Mouse (Mus musculus) midbrain, postnatal 0 days (tissue): ENCODE results near the gene Olfr342. TPM values are rescaled to one million over a fixed set of nuclear protein-coding genes. Genes with fewer than 3 reads are reported as not detected.

Experiments
- ATAC-seq: fragments of 200-750 bp; cut with Nextera tagmentation; 2 replicates; pipeline ENCODE4 v1.8.0; 2017; ENCODE audit warnings: moderate number of reproducible peaks, mild to moderate bottlenecking, moderate TSS enrichment, moderate library complexity; ENCODE audit not compliant: low FRiP score
- DNase-seq: peaks from one replicate; pipeline ENCODE4 v3.0.0-alpha.2; 2015; ENCODE audit warnings: low spot score
- H3K27ac ChIP-seq: fragments of 300-500 bp; sonication (generic); 2 replicates; pipeline ENCODE4 v1.5.1; 2014; ENCODE audit warnings: low read depth, mild to moderate bottlenecking, low read length, mixed read lengths
- H3K27me3 ChIP-seq: fragments of 300-500 bp; sonication (generic); 2 replicates; pipeline ENCODE4 v1.6.1; 2014; ENCODE audit warnings: low read length, control low read depth, mixed read lengths; ENCODE audit not compliant: insufficient read depth
- H3K36me3 ChIP-seq: fragments of 300-500 bp; sonication (generic); 2 replicates; pipeline ENCODE4 v1.6.1; 2014; ENCODE audit warnings: low read length, control low read depth, mixed read lengths; ENCODE audit not compliant: insufficient read depth
- H3K4me1 ChIP-seq: fragments of 300-500 bp; sonication (generic); 2 replicates; pipeline ENCODE4 v1.6.1; 2014; ENCODE audit warnings: mild to moderate bottlenecking, control low read depth, antibody characterized with exemption, low read length, mixed read lengths; ENCODE audit not compliant: insufficient read depth
- H3K4me2 ChIP-seq: fragments of 300-500 bp; sonication (generic); 2 replicates; pipeline ENCODE4 v1.6.1; 2014; ENCODE audit warnings: low read depth, mild to moderate bottlenecking, low read length, mixed read lengths; ENCODE audit not compliant: poor library complexity, severe bottlenecking
- H3K4me3 ChIP-seq: fragments of 300-500 bp; sonication (generic); 2 replicates; pipeline ENCODE4 v1.5.1; 2014; ENCODE audit warnings: low read depth, mild to moderate bottlenecking, low read length, moderate library complexity
- H3K9ac ChIP-seq: fragments of 300-500 bp; sonication (generic); replicated peaks from 2 replicates; pipeline ENCODE4 v1.6.1; 2014; ENCODE audit warnings: mild to moderate bottlenecking, low read length, moderate library complexity, mixed read lengths; ENCODE audit not compliant: poor library complexity, severe bottlenecking
- H3K9me3 ChIP-seq: fragments of 300-500 bp; sonication (generic); 2 replicates; pipeline ENCODE4 v1.6.1; 2016; ENCODE audit warnings: low read length, control low read depth
- CTCF ChIP-seq: IDR thresholded peaks from 2 replicates; pipeline ENCODE4 v1.5.1; 2016; ENCODE audit warnings: antibody characterized with exemption, mild to moderate bottlenecking
- whole genome bisulfite sequencing: fragments of 180-500 bp; shearing (Covaris S2); extraction: QIAGEN DNeasy Blood & Tissue Kit; methylation state at CpG from one replicate; pipeline ENCODE4 v1.1.7; 2014; 5-methylcytosine and 5-hydroxymethylcytosine counted together
- polyA plus RNA-seq: library from polyadenylated mRNA; unstranded; fragments of >200 nt; fragmentation: Nextera tagmentation; extraction: Ambion mirVana; gene quantifications from 2 replicates; pipeline ENCODE4 v1.2.1, GENCODE M21; 2015
- total RNA-seq: library from RNA; depleted of rRNA; stranded (reverse); fragments of >200 nt; gene quantifications from 2 replicates; pipeline ENCODE4 v1.2.3, GENCODE M21; 2014; rRNA removed

Olfr342 gene
- total RNA-seq (not detected in 2 replicates), polyA plus RNA-seq (not detected in 2 replicates)

- H3K4me1 ChIP-seq, result no peaks in the 10 kb centered on the region
- H3K4me2 ChIP-seq, result no peak within 1 kb of the TSS
- H3K27me3 ChIP-seq, result no peaks in the 10 kb centered on the region
- TF ChIP-seq CTCF, result no peak
- no peak within 1 kb of the TSS for H3K9ac ChIP-seq
- H3K4me3 ChIP-seq, result no peak within 1 kb of the TSS
- DNase-seq (no peak), ATAC-seq (no peak)
- H3K27ac ChIP-seq, result no peak within 1 kb of the TSS
- H3K36me3 ChIP-seq, result no peaks in the 10 kb centered on the region
- 67% methylated on average over 3 of the region's 3 CpGs for WGBS
- peaks cover 6% of the 10 kb centered on the region; the same call in 1 of the 2 replicates for H3K9me3 ChIP-seq
Measured at GRCm38 (mm10) chr2:36524698-36525097, at the start of gene Olfr342. TSS of gene Olfr342 (plus strand) at chr2:36524998.

GRCm38 (mm10) chr2:36482368-36482767, 42.4 kb upstream of the Olfr342 start, which contains the start of gene Olfr341:
TSS of gene Olfr341 (minus strand) at chr2:36482468.
- H3K4me2 ChIP-seq, result no peak within 1 kb of the TSS
- H3K27ac ChIP-seq, result no peak within 1 kb of the TSS
- H3K9me3 ChIP-seq, result 0 out of 2 replicates have a peak, but pooled peaks cover 7% of the 10 kb centered on the region
- DNase-seq (no peak), ATAC-seq (no peak)
- no peaks in the 10 kb centered on the region for H3K27me3 ChIP-seq
- H3K4me1 ChIP-seq, result no peaks in the 10 kb centered on the region
- H3K4me3 ChIP-seq, result no peak within 1 kb of the TSS
- no peaks in the 10 kb centered on the region for H3K36me3 ChIP-seq
- no peak within 1 kb of the TSS for H3K9ac ChIP-seq
- no peak for TF ChIP-seq CTCF

GRCm38 (mm10) chr2:36565156-36565555, 40.4 kb downstream of the Olfr342 start:
- TF ChIP-seq CTCF, result no peak
- H3K9me3 ChIP-seq, result peaks cover 4% of the 10 kb centered on the region; the same call in 1 of the 2 replicates
- no peak for ATAC-seq

GRCm38 (mm10) chr2:36566362-36566761, 41.6 kb downstream of the Olfr342 start, which contains the start of gene Olfr344:
TSS of gene Olfr344 (plus strand) at chr2:36566662.
- DNase-seq, result no peak
- 71% methylated on average over 1 of the region's 1 CpGs for WGBS
- no peak within 1 kb of the TSS for H3K4me2 ChIP-seq
- H3K27ac ChIP-seq, result no peak within 1 kb of the TSS
- H3K9ac ChIP-seq, result no peak within 1 kb of the TSS
- H3K9me3 ChIP-seq, result peaks cover 4% of the 10 kb centered on the region; the same call in 1 of the 2 replicates
- no peak for ATAC-seq
- no peak for TF ChIP-seq CTCF
- no peaks in the 10 kb centered on the region for H3K27me3 ChIP-seq
- no peak within 1 kb of the TSS for H3K4me3 ChIP-seq
- no peaks in the 10 kb centered on the region for H3K36me3 ChIP-seq
- H3K4me1 ChIP-seq, result no peaks in the 10 kb centered on the region

More at GRCm38 (mm10) chr2:36565156-36565555, 40.4 kb downstream of the Olfr342 start:
- Histone ChIP-seq H3K4me3 (no peak overlapping the region), H3K4me2 (no peak overlapping the region), H3K4me1 (no peaks in the 10 kb centered on the region), H3K27ac (no peak overlapping the region), H3K9ac (no peak overlapping the region), H3K36me3 (no peaks in the 10 kb centered on the region), H3K27me3 (no peaks in the 10 kb centered on the region)
- no peak for DNase-seq

- Histone ChIP-seq H3K9me3 (peaks cover 4% of the 10 kb centered on the region; the same call in 1 of the 2 replicates), H3K27me3 (no peaks in the 10 kb centered on the region), H3K9ac (no peak overlapping the region), H3K4me3 (no peak overlapping the region), H3K27ac (no peak overlapping the region), H3K4me2 (no peak overlapping the region), H3K36me3 (no peaks in the 10 kb centered on the region), H3K4me1 (no peaks in the 10 kb centered on the region)
- TF ChIP-seq CTCF, result no peak
- ATAC-seq (no peak), DNase-seq (no peak)
Measured at GRCm38 (mm10) chr2:36567022-36567421, 42.2 kb downstream of the Olfr342 start.

- Histone ChIP-seq H3K4me1 (no peaks in the 10 kb centered on the region), H3K9me3 (peaks cover 4% of the 10 kb centered on the region; the same call in 1 of the 2 replicates), H3K4me3 (no peak overlapping the region), H3K27ac (no peak overlapping the region), H3K4me2 (no peak overlapping the region), H3K36me3 (no peaks in the 10 kb centered on the region), H3K27me3 (no peaks in the 10 kb centered on the region), H3K9ac (no peak overlapping the region)
- no peak for DNase-seq
- WGBS, result 91% methylated on average over 3 of the region's 3 CpGs
- no peak for ATAC-seq
- TF ChIP-seq CTCF, result no peak
Measured at GRCm38 (mm10) chr2:36567845-36568244, 43.0 kb downstream of the Olfr342 start.

Other genes starting within 250 kb of the Olfr342 start
- 0.05 TPM in 1 of 2 replicates, not detected in the other for gene Olfr338, start 151.5 kb upstream of the Olfr342 start, total RNA-seq
- not detected in 2 replicates for gene Olfr338, start 151.5 kb upstream of the Olfr342 start, polyA plus RNA-seq
- not detected in 2 replicates for gene Olfr339, start 106.1 kb upstream of the Olfr342 start, total RNA-seq
- gene Olfr339, start 106.1 kb upstream of the Olfr342 start, polyA plus RNA-seq, result not detected in 2 replicates
- not detected in 2 replicates for gene Olfr340, start 72.4 kb upstream of the Olfr342 start, total RNA-seq
- not detected in 2 replicates for gene Olfr340, start 72.4 kb upstream of the Olfr342 start, polyA plus RNA-seq
- gene Olfr341, start 42.5 kb upstream of the Olfr342 start, total RNA-seq, result not detected in 2 replicates
- gene Olfr341, start 42.5 kb upstream of the Olfr342 start, polyA plus RNA-seq, result not detected in 2 replicates
- gene Olfr344, start 41.7 kb downstream of the Olfr342 start, total RNA-seq, result not detected in 2 replicates
- not detected in 2 replicates for gene Olfr344, start 41.7 kb downstream of the Olfr342 start, polyA plus RNA-seq
- not detected in 2 replicates for gene Olfr345, start 115.0 kb downstream of the Olfr342 start, total RNA-seq
- not detected in 2 replicates for gene Olfr345, start 115.0 kb downstream of the Olfr342 start, polyA plus RNA-seq
- not detected in 2 replicates for gene Olfr346, start 160.8 kb downstream of the Olfr342 start, total RNA-seq
- gene Olfr346, start 160.8 kb downstream of the Olfr342 start, polyA plus RNA-seq, result not detected in 2 replicates
- gene Olfr347, start 206.9 kb downstream of the Olfr342 start, total RNA-seq, result not detected in 2 replicates
- not detected in 2 replicates for gene Olfr347, start 206.9 kb downstream of the Olfr342 start, polyA plus RNA-seq